Mouse (Mus musculus) frontal cortex, adult (tissue): ENCODE measurements around the gene Ctnna3.

Source experiments
- ATAC-seq: cut with Nextera tagmentation; 2 replicates; pipeline ENCODE4 v1.9.2; 2017; ENCODE audit warnings: mild to moderate bottlenecking, moderate library complexity, mixed read lengths; ENCODE audit not compliant: low TSS enrichment

The Ctnna3 gene

DNA sequence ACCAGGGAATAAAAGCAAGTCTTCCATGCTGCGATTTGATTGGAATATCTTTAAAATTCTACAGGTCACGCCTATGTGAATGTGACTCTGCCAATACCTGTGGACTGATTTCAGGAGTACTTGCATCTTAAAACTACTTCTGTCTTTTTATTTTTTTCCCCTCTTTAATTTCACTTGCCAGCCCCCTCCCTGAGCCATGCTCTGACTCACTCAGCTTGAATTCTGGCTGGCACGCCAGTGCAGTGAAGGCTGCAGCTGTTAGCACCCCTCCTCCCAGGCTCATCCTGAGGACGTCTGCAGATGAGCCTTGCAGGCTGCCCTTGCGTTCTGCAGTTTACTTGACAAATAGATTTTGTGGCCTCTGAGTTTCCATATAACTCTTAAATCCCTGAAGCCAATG is 646.0 kb downstream of the Ctnna3 start:
- peak; percentile 98 for ATAC-seq

DNA sequence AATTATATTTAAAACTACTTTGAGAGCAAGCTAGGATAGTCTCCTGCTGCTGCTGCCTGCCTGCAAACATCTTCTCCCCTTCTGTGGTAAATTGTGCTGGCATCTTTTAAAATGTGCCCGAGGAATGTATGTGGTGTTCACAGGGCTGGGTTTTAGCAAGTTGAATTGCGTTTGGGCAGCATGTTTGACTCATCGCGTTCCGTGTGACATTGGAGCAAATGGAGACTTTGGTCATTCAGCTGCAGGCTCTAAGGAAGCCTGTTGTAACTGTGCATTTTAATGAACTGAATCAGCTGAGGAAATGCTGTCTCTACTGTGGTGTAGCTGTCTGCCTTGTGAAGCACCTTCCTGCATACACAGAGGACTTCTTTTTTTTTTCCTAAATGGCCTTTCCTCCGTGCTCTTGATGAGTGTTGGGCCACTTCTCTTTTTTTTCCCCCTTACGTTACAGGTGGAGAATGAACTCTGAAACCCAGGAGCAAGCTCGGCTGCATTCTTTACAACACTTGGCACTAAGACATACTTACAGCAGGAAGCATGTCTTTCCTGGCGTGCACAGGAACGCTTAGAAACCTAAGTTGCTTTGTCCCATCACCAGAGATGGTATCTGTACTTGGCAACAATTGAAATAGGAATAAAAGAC is 646.6 kb downstream of the Ctnna3 start:
- ATAC-seq: peak; percentile 79

GRCm38 (mm10) chr10:64082345-64082744 is 652.4 kb downstream of the Ctnna3 start:
- no peak for ATAC-seq

GRCm38 (mm10) chr10:64083813-64084212 is 653.9 kb downstream of the Ctnna3 start:
- peak; percentile 26; the same call in 1 of the 2 replicates for ATAC-seq

DNA sequence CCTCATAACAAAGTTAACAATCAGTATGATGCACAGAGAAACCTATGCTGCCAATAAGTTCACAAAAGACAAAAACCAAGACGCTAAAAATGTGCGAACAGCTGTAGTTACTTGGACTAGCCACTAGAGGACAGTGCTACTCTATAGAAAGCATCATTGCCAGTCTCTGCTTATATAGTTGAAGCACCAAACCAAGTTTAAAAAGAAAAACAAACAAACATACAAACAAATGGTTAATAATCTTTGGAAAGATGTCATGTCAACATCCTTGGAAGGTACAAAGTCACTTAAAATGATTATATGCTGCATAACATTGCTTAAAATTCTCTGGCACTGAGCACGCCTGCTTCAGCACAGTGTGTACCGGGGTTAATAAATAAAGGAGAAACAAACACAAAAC is 654.6 kb downstream of the Ctnna3 start:
- ATAC-seq: 0 out of 2 replicates have a peak, but pooled peaks have one; percentile 18

- ATAC-seq: no peak
Measured at GRCm38 (mm10) chr10:64086183-64086566, 656.3 kb downstream of the Ctnna3 start.

GRCm38 (mm10) chr10:64086567-64087391 is 656.9 kb downstream of the Ctnna3 start:
- no peak for ATAC-seq

DNA sequence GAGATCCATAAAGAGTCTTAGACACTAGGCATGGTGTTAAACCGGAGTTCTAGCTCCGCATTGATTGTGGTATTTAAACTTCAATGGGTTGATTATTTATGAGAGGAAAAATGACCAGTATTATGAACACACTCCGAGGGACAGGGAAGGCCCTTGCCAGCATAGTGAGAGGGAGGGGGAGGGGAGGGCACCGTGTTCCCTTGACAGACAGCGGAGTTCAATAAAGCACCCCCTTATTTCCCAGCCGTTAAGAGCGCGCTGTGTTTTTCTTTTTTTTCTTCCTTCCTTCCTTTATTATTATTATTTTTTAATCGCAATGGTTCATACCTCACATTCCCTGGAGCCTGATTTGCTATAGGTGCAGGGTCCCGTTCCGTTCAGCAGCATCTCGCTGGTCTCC is 657.6 kb downstream of the Ctnna3 start:
- no peak for ATAC-seq

DNA sequence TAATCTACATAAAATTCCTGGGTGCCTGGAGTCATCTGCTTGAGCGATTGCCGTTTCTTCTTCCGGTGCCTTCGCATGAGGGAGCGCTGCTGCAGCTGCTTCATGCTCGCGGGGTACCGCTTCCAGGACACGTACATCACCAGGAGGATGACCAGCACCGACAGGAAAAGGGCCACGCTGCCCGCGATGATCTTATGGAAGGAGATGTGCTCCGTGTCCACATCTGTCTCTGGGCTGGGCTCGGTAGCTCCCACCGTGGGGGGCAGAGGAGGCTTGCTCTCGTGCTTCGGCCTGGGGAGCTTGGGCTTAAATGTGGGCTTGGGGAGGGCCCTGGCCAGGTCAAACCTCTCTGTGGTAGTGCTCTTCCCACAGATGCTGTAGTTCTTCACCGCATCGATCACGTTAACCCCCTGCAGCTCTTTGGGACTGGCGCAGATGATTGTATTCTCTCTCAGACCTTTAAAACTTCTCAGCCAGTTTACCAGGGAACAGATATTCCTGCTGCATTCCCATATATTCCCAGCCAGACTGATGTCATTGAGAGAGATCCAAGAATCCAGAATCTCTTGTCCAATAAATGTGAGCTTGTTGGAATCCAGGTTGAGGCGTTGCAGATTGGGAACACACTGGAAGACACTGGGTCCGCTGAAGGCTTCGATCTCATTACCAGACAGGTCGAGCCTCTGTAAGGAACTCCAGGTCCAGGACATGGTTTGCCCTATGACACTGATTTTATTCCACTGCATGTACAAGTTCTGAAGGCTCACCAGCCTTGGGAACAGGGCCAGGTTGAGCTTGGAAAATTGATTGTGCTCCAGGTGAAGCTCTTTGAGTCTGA is 658.3 kb downstream of the Ctnna3 start:
- no peak for ATAC-seq

GRCm38 (mm10) chr10:64088774-64089460 is 659.0 kb downstream of the Ctnna3 start:
- ATAC-seq: 0 out of 2 replicates have a peak, but pooled peaks have one; percentile 11

GRCm38 (mm10) chr10:64089680-64090460 is 660.0 kb downstream of the Ctnna3 start, which contains the start of gene Lrrtm3:
Lrrtm3 (minus strand) TSS chr10:64090277.
- peak; percentile 90 for ATAC-seq

DNA sequence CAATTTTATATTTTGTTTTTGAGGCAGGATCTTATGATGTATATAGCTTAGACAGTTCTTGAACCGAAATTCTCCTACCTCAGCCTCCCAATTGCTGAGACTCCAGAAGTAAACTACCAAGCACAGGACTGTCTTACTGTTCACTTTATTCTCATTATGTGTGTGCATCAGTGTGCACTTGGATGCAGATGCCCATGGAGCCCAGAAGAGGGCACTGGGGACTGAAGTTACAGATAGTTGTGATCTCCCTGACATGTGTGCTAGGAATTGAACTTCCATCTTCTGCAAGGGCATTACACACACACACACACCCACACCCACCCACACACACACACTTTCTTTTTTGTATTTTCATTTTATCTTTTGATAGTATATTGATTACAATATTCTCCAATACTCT is 666.6 kb downstream of the Ctnna3 start:
- peak; percentile 70; the same call in 1 of the 2 replicates for ATAC-seq

- ATAC-seq: peak; percentile 99
Measured at GRCm38 (mm10) chr10:64115246-64115645, 685.3 kb downstream of the Ctnna3 start.

GRCm38 (mm10) chr10:64118833-64119232 is 688.9 kb downstream of the Ctnna3 start:
- no peak for ATAC-seq

DNA sequence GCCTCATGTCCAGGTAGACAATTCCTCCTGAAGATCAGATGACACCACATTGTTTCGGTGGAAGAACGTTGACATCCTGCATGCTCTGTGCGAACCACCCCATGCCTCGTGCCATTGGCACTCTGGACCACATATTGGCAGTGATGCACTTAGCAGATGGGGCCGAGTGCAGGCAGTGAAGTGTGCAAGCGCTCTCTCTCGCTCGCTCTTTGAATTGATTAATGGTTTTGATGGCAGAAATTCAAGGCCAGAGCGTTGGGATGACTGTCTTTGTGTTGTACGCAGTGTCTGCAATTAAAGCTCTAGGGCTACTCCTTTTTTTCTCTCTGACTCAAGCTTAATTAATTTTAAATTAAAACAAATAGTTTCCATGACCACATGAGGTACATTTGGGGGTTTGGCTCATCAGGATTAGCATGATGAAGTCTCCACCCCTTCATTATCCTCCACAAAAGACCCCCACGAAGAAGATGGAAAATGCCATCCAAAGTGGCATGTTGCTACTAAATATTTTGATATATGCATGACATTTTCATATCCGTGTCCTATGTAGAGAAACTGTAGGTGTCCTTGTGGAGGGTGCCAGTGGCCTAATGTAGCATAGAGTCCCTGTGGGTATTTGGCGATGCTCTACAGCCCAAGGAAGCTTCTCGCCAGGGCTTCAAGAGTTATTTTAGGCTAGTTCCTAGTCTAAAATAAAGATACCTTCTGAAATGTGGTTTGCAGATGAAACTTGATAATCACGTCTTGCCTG is 700.7 kb downstream of the Ctnna3 start:
- no peak for ATAC-seq

GRCm38 (mm10) chr10:64133461-64133860 is 703.6 kb downstream of the Ctnna3 start:
- no peak for ATAC-seq

DNA sequence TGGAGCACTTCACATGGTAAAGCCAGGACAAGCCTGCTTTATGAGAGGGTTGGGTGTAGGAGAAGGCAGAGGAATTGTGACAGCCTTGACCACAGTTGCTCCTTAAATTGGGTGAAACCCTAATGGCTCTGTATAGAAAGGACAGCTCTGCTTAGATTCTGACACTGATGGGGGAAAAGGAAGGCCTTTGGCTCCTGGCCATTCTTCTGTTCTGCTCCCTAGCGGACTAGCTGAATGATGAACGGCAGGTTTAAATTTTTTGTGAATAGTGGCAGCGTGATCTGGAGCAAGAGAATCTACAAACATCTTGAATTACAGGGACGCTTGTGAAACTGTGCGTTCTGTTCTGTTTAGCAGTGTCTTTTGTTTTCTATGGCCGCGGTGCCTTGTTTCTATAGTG is 705.6 kb downstream of the Ctnna3 start:
- ATAC-seq: no peak

DNA sequence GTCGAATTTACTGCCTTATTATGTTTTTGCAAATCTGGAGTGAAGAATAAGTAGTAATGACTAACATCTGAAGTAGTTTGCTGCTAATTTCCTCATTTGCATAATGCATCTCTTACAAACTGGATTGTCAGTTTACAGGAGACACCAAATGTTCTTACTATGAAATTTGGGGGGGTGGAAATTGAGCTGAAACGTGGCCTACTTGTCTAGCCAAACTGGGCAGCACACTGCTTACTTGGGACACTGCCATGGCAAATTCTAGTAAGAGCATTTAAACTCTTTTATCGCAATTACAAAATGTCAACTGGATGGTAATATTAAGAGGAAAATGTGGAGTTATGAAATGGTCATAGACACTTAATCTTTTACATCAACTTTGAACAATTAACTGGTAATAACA is 716.6 kb downstream of the Ctnna3 start:
- ATAC-seq: no peak

- peak; percentile 89 for ATAC-seq
Measured at GRCm38 (mm10) chr10:64181696-64182095, 751.8 kb downstream of the Ctnna3 start.

DNA sequence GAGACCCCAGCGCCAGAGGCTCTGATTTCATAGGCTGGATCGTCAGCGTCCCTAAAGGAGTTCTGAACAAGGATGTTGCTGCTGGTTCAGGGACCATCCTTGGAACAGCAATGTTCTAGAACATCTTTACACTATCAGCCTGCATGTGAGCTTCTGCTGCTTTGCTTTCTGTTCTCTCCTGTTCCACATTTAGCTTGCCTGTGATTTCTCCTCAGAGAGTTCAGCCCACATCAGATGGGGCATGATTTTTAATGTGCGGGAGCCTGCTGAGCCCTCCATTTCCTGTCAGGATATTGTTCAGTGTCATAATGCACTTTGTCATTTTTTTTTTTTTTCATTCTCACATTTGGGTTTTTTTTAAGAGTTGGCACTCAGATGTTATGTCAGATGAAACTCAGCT is 752.8 kb downstream of the Ctnna3 start:
- ATAC-seq: peak; percentile 91
